8 mouse cellular contexts compared by ENCODE assay signal in the genomic region with DNA sequence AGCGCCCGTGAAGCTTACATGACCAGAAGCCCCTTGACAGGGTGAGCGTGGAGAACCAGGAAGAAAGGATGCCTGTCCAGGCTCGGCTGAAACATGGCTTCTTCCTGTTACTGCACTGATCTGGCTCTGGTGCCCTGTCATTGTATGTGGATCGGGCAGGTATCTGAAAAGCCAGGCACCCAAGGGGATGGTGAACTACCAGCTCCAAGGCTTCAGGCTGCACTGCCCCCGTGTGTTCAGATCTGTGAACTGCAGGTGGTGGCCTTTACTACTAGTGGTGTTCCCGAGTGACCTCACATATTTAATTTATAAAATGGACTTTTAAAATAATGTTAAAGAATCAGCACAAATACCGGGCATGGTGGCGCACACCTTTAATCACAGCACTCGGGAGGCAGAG.
A peak's percentile ranks its signal among the peaks of the same experiment; 100 is the strongest.
DNase-seq lines count a peak whose midpoint lies in the region; ATAC-seq lines count a peak whose summit lies in the region.

No protein-coding gene starts in this region.

- DNase-seq in gastrocnemius, adult 18-20 months (ENCODE audit: low spot score) = peak; percentile 50
- DNase-seq in gastrocnemius, adult 8-10 months (ENCODE audit: low spot score in 2 of 2) = no peak
- peak; percentile 52 for DNase-seq in urinary bladder, postnatal 14 days (ENCODE audit: low spot score)
- DNase-seq in urinary bladder, postnatal 4 days (ENCODE audit: low spot score in 2 of 2) = no peak
- DNase-seq in cerebellum, adult 9-10 months = peak; percentile 38
- DNase-seq in lung, postnatal 14 days = peak; percentile 64
- peak; percentile 79 for DNase-seq in testis, postnatal 10 days (ENCODE audit: low spot score)

- ATAC-seq in inflammation-experienced regulatory T-cells, adult 6 months = peak; percentile 50

Comparison
In these comparisons a context has a peak if more than half of its experiments do, and no peak if none do; other contexts are left out.
1. DNase-seq: peak in gastrocnemius, adult 18-20 months (single experiment), urinary bladder, postnatal 14 days (single experiment), cerebellum, adult 9-10 months (single experiment), lung, postnatal 14 days (single experiment) and testis, postnatal 10 days (single experiment); none in gastrocnemius, adult 8-10 months (0 of 2) and urinary bladder, postnatal 4 days (0 of 2).